Mouse (Mus musculus): ENCODE data around the gene Tbl1xr1.

Gene Tbl1xr1

GRCm38 (mm10) chr3:22142846-22143641 is 66.6 kb downstream of the Tbl1xr1 start:
- peak; percentile 20 for DNase-seq (ENCODE audit: low read depth)

GRCm38 (mm10) chr3:22144255-22144654 is 67.8 kb downstream of the Tbl1xr1 start:
- DNase-seq (ENCODE audit: low read depth), result no peak

DNA sequence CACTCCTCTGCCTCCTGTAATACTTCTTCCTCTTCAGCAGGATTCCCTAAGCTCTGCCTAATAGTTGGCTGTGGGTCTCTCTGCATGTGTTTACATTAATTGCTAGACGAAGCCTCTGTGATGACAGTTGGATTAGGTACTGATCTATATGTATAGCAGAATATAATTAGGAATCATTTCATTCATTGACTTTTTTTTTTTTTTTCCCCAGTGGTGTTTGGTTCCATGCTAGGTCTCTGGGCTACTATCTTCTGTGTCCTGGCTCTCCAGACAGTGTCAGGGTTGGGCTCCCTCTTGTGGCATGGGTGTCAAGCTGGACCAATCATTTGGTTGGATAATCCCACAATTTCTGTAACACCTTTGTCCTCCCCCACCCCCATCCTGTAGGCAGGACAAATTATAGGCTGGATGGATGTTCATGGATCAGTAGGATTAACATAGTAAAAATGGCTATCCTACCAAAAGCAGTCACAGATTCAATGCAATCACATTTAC is 71.0 kb downstream of the Tbl1xr1 start:
- DNase-seq (ENCODE audit: low read depth), result no peak

DNA sequence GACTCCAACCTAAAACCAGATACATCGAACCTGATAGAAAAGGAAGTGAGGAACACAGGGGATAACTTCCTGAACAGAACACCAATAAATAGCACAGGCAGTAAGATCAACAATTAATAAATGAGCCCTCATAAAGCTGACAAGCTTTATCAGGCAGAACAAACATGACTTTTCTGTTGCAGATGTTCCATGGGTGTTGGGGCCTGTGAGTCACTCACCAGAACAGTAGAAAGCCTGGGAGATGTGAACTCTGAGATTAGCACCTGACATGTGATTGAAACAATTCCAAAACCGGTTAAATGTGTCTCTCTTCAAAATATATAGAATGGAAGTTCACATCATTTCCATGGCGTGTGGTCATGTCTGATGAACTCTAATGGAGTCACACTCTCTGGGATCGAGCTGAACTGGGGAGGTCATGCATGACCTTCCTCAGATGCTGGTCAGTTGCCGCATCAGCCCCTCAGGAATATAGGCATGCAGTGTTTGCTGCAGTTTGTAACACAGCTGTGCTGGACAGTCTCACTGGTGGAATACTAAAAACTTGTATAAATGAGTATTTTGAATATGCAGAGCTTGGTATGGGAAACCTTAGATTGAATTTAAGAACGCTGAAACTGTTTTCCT is 72.0 kb downstream of the Tbl1xr1 start:
- no peak for DNase-seq (ENCODE audit: low read depth)

DNA sequence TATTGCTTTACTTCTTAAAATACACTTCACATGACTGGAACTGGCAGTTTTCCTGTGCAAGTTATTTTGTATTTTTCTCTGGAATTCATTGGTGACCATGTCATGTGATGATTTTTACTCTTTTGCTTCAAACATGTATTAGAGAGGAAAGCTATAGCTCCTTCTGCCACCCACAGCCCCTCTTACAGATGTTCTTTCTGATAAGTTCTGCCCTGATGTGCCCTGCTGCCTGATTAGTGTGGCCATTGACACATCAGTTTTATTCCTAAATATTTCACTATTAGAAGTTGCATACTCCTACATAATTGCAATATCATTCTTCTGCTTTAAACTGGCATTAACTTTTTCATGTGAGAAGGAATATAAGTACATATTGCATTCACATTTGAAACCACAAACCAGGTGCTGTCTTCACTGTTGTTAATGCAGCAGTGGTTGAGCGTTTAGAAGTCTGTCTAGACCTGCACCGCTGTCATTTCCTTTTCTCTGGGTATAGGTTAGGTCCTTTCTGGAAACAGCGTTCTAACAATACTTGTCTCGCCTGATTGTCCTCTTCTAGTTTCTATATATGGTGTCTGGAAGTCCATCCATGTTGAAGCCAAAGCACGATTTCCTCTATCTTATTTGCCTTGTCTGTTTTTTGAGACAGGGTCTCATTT is 74.5 kb downstream of the Tbl1xr1 start:
- DNase-seq (ENCODE audit: low read depth), result no peak

DNA sequence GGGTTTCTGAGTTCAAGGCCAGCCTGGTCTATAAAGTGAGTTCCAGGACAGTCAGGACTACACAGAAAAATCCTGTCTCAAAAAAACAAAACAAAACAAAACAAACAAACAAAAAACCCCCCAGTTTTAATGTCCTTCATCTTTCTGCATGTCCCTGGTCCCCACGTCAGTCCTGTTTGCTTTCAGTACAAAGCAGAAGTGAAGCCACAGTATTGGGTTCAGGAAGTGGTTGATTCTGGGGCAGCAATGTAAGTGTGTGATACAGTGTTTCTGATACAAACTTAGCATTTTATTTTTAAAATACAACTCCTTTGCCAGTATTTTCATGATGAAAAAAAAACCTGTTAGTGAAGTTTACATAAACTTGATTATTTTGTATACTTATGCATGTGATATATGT is 76.3 kb downstream of the Tbl1xr1 start:
- no peak for DNase-seq (ENCODE audit: low read depth)

GRCm38 (mm10) chr3:22154522-22154921 is 78.1 kb downstream of the Tbl1xr1 start:
- no peak for DNase-seq (ENCODE audit: low read depth)

GRCm38 (mm10) chr3:22156397-22156796 is 79.9 kb downstream of the Tbl1xr1 start:
- DNase-seq (ENCODE audit: low read depth), result no peak

- DNase-seq (ENCODE audit: low read depth), result no peak
Measured at GRCm38 (mm10) chr3:22162948-22163347, 86.5 kb downstream of the Tbl1xr1 start.

DNA sequence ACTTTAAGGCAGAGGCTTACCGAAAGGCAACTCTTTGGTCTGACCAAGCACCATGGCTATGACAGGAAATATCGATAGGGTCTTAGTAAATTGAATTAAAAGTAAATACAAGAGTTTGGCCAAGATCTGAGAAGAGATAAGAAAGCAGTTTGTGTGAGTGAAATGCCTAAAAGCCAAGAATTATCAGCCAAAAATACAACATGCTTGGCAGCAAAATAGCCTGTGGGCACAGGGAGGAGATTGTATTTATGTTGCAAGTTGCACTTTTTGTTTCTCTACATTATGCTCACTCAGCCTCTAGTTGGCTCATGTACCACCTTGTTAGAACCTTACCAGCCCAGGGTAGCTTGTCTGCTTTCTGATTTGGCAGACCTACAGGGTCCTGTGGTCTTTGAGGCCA is 91.4 kb downstream of the Tbl1xr1 start:
- peak; percentile 18 for DNase-seq (ENCODE audit: low read depth)

DNA sequence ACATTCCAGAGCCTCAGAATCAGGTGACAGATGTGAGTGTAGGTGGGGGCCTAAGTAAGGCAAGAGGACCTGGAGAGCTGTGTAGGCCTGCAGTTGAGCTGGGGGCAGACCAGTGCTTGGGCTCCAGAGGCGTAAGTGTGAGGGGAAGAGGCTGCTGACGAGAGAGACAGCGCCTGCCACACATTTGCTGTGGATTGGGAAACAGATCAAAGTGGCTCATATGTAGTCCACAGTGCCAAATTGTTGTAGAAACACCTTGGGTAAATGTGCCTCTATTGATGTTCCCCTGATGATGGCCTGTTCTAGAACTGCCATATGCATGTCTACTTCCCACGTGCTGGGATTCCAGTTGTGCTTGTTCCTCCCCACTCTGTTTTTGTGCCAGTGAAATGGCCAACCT is 92.0 kb downstream of the Tbl1xr1 start:
- DNase-seq (ENCODE audit: low read depth), result no peak

DNA sequence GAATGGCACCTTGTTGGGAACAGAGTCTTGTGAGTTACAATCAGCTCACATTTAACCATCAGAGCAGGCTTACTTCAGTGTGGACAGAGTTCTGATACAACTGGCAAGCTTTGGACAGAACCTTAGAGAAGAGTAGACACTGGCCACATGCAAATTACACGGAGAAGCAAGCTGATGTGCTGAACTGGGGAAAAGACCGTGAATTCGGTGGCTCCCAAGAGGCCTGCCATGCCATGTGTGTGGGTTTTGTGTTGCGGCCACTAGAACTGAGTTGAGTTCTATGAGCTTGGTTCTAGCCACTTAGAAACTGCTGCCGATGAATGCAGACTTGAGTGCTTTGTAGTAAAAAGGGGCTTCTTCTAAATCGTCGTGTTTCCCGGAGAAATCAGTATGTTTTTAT is 95.1 kb downstream of the Tbl1xr1 start:
- no peak for DNase-seq (ENCODE audit: low read depth)

DNA sequence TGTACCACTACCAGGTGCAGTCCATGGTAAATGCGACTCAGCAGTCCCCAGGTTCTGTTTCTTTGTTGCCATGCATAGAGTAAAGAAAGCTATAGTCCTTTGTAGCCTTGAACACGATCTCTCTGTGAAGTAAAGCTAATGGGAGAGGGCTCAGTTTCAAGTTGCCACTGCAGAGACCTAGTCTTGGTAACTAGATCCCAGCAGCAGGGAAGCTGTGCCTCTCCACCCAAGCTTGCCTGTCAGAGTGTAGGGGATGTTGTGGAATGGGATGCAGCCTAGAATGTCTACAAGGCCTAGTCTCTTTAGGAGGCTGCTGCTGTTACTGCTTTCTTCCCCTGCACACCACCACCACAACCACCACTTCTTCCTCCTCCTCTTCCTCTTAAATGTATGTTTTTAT is 96.0 kb downstream of the Tbl1xr1 start:
- DNase-seq (ENCODE audit: low read depth), result no peak

GRCm38 (mm10) chr3:22173171-22173570 is 96.7 kb downstream of the Tbl1xr1 start:
- DNase-seq (ENCODE audit: low read depth), result no peak

GRCm38 (mm10) chr3:22174232-22174631 is 97.8 kb downstream of the Tbl1xr1 start:
- no peak for DNase-seq (ENCODE audit: low read depth)

DNA sequence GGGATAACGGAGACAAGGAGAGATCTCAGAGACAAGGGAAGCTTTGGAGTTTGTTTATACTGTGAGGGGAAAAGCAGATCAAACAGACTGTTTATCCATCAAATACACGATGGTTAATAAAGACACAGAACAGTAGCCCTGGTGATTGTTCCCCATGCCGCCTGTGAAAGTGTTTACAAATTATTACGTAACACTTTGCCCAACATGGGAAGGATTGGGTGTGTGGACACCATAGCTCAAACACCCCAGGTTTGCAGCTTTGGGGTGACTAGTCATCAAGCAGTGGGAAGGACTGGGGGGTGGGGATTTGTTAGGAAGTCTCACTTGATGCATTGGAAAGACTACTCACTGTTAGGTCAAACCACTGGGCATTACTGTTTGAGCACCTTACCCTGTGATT is 103.6 kb downstream of the Tbl1xr1 start:
- no peak for DNase-seq (ENCODE audit: low read depth)

- no peak for DNase-seq (ENCODE audit: low read depth)
Measured at GRCm38 (mm10) chr3:22181026-22181425, 104.6 kb downstream of the Tbl1xr1 start.

- no peak for DNase-seq (ENCODE audit: low read depth)
Measured at GRCm38 (mm10) chr3:22185265-22185664, 108.8 kb downstream of the Tbl1xr1 start.

DNA sequence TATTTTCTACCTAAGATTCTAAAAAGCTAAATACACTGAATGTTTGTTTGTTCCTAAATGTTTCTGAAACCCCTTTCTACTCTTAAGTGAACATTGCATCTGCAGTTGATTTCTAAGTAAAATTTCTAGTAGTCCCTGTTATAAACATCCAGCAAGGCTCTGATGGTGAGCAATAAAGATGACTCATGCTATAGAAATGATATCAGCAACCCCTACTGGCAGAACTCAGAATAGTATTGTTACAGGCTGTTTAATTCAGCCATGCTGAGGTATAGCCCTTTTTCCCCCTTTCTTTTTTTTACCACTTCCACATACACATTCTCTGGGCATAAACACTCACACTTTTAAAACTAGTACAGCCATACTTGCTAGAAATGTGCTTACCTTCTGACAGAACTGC is 114.0 kb downstream of the Tbl1xr1 start:
- DNase-seq (ENCODE audit: low read depth), result peak; percentile 29

GRCm38 (mm10) chr3:22192931-22193330 is 116.5 kb downstream of the Tbl1xr1 start:
- no peak for DNase-seq (ENCODE audit: low read depth)

- DNase-seq (ENCODE audit: low read depth), result no peak
Measured at GRCm38 (mm10) chr3:22194185-22194856, 117.9 kb downstream of the Tbl1xr1 start.

- no peak for DNase-seq (ENCODE audit: low read depth)
Measured at GRCm38 (mm10) chr3:22198802-22199201, 122.3 kb downstream of the Tbl1xr1 start.
